Mouse (Mus musculus): ENCODE measurements at regions not wholly inside any gene's neighbourhood (a gene's known extent, or its start where the extent isn't known, plus 50 kb on each side); places are given as distances from the start of the nearest gene placed in this dataset.

- no peak for DNase-seq (ENCODE audit: low read depth, low spot score)
These were observed 105.8 kb upstream of the Sgk1 start for GRCm38 (mm10) chr10:21775911-21776761.

GRCm38 (mm10) chr10:21776762-21777080 is 105.3 kb upstream of the Sgk1 start:
- DNase-seq (ENCODE audit: low read depth, low spot score), result no peak

GRCm38 (mm10) chr10:21777103-21777502 is 104.9 kb upstream of the Sgk1 start:
- no peak for DNase-seq (ENCODE audit: low read depth, low spot score)

GRCm38 (mm10) chr10:21783478-21783877 is 98.5 kb upstream of the Sgk1 start:
- no peak for DNase-seq (ENCODE audit: low read depth, low spot score)

- no peak for DNase-seq (ENCODE audit: low read depth, low spot score)
These were observed 96.9 kb upstream of the Sgk1 start for GRCm38 (mm10) chr10:21785110-21785509.

- DNase-seq (ENCODE audit: low read depth, low spot score), result no peak
These were observed 96.2 kb upstream of the Sgk1 start for GRCm38 (mm10) chr10:21785785-21786184.

GRCm38 (mm10) chr10:21789847-21790530 is 92.0 kb upstream of the Sgk1 start:
- DNase-seq (ENCODE audit: low read depth, low spot score), result no peak

GRCm38 (mm10) chr10:21790991-21791390 is 91.0 kb upstream of the Sgk1 start:
- DNase-seq (ENCODE audit: low read depth, low spot score), result no peak

- no peak for DNase-seq (ENCODE audit: low read depth, low spot score)
These were observed 89.6 kb upstream of the Sgk1 start for GRCm38 (mm10) chr10:21792431-21792830.

- DNase-seq (ENCODE audit: low read depth, low spot score), result no peak
These were observed 88.3 kb upstream of the Sgk1 start for GRCm38 (mm10) chr10:21793641-21794040.

GRCm38 (mm10) chr10:21796386-21796785 is 85.6 kb upstream of the Sgk1 start:
- no peak for DNase-seq (ENCODE audit: low read depth, low spot score)

GRCm38 (mm10) chr10:21798103-21798502 is 83.9 kb upstream of the Sgk1 start:
- no peak for DNase-seq (ENCODE audit: low read depth, low spot score)

GRCm38 (mm10) chr10:21801556-21801955 is 80.4 kb upstream of the Sgk1 start:
- DNase-seq (ENCODE audit: low read depth, low spot score), result no peak

- no peak for DNase-seq (ENCODE audit: low read depth, low spot score)
These were observed 78.8 kb upstream of the Sgk1 start for GRCm38 (mm10) chr10:21803184-21803583.

- no peak for DNase-seq (ENCODE audit: low read depth, low spot score)
These were observed 77.2 kb upstream of the Sgk1 start for GRCm38 (mm10) chr10:21804761-21805160.

GRCm38 (mm10) chr10:21805606-21806005 is 76.4 kb upstream of the Sgk1 start:
- DNase-seq (ENCODE audit: low read depth, low spot score), result no peak

- no peak for DNase-seq (ENCODE audit: low read depth, low spot score)
These were observed 75.3 kb upstream of the Sgk1 start for GRCm38 (mm10) chr10:21806716-21807115.

GRCm38 (mm10) chr10:21819686-21820085 is 62.3 kb upstream of the Sgk1 start:
- DNase-seq (ENCODE audit: low read depth, low spot score), result no peak

GRCm38 (mm10) chr10:21821421-21821820 is 60.6 kb upstream of the Sgk1 start:
- no peak for DNase-seq (ENCODE audit: low read depth, low spot score)

- no peak for DNase-seq (ENCODE audit: low read depth, low spot score)
These were observed 57.5 kb upstream of the Sgk1 start for GRCm38 (mm10) chr10:21824418-21825025.

- no peak for DNase-seq (ENCODE audit: low read depth, low spot score)
These were observed 55.0 kb upstream of the Sgk1 start for GRCm38 (mm10) chr10:21826793-21827504.

GRCm38 (mm10) chr10:21827505-21827844 is 54.5 kb upstream of the Sgk1 start:
- no peak for DNase-seq (ENCODE audit: low read depth, low spot score)

Data from CD4-positive helper T cell, adult 2 months (primary cell).